Mouse (Mus musculus): ENCODE measurements around the gene Zfp36l1.

Gene Zfp36l1

GRCm38 (mm10) chr12:80064306-80064705, 48.5 kb downstream of the Zfp36l1 start:
- DNase-seq = no peak

- DNase-seq = no peak
Measured at GRCm38 (mm10) chr12:80063402-80064150, 49.2 kb downstream of the Zfp36l1 start.

- peak; percentile 90 for DNase-seq
Measured at GRCm38 (mm10) chr12:80062410-80063401, 50.1 kb downstream of the Zfp36l1 start.

- DNase-seq = peak; percentile 37
Measured at GRCm38 (mm10) chr12:80061810-80062209, 51.0 kb downstream of the Zfp36l1 start.

- DNase-seq = no peak
Measured at GRCm38 (mm10) chr12:80060809-80061208, 52.0 kb downstream of the Zfp36l1 start.

GRCm38 (mm10) chr12:80060338-80060737, 52.5 kb downstream of the Zfp36l1 start:
- DNase-seq = no peak

- DNase-seq = no peak
Measured at GRCm38 (mm10) chr12:80059773-80060328, 53.0 kb downstream of the Zfp36l1 start.
